Mouse (Mus musculus) spleen, adult 2 months (tissue): ENCODE measurements around the gene Nfic.

Experiments
- CTCF ChIP-seq: fragments of 200-500 bp; IDR thresholded peaks from 2 replicates; pipeline ENCODE4 v1.5.1; 2011; ENCODE audit warnings: mild to moderate bottlenecking, inconsistent platforms; ENCODE audit not compliant: insufficient read depth, insufficient read length, insufficient replicate concordance; ENCODE audit errors: extremely low read depth
- POLR2A ChIP-seq: fragments of 200-500 bp; IDR thresholded peaks from 2 replicates; pipeline ENCODE4 v1.6.1; 2011; ENCODE audit warnings: low read depth, low read length, inconsistent platforms

DNA sequence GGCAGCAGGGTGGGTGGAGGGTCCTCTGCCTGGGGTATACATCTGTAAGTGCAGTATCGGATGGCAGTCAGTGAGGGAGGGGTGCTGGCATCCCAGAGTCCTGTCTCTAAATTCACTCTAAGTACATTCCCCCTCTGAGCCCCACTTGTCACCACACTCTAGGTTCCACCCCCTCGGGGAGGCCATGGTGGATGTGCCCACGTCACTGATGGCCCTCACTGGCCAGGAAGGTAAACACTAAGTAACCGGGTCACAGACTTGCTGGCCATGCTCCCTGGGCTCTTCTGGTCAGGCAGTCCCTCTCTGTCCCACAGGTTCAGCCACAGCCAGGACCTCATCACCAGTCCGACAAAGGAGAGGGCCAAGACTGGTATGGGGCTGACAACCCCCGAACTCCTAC lies 33.2 kb downstream of the Nfic start:
- TF ChIP-seq CTCF: no peak
- no peak for TF ChIP-seq POLR2A
